Mouse (Mus musculus) cerebellum, adult 11-12 months (tissue): ENCODE data around the gene Itpkb.
A peak's percentile ranks its signal among the peaks of the same experiment; 100 is the strongest.

ENCODE experiments used
- DNase-seq: peaks from one replicate; pipeline ENCODE4 v3.0.0; 2022

Itpkb gene

GRCm38 (mm10) chr1:180422076-180422828 is 92.0 kb downstream of the Itpkb start:
- DNase-seq = peak; percentile 68

DNA sequence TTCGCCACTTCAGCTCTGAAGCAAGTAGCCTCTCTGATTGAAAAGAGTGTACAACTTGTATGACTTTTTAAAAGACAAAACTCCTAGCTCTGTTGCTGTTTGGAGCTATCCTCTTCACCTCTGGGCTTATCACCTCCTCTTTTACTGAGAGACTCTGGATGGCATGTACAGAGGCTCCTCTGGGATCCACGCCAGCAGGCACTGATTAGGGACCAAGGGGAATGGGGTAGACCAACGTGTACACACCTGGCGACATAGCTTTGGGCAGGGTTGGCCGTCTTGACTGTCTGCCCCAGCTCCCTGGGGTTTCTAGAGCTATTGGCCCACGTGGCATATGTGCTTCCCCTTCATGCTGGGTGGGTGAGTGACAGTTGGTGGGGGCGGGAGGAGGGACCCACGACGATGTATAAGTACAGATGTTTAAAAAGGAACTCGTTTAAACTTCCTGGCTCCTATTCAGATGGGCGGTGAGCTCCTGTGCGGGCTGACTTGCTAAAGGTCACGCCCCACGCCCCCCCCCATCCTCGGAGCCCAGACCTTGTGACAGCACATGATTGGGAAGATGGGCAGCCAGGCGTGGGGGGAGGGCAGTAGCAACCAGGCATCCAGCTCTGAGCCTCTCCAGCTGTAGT is 92.8 kb downstream of the Itpkb start:
- DNase-seq = no peak

- no peak for DNase-seq
These were observed 93.6 kb downstream of the Itpkb start for GRCm38 (mm10) chr1:180423931-180424330.

GRCm38 (mm10) chr1:180426405-180426804 is 96.1 kb downstream of the Itpkb start:
- no peak for DNase-seq

DNA sequence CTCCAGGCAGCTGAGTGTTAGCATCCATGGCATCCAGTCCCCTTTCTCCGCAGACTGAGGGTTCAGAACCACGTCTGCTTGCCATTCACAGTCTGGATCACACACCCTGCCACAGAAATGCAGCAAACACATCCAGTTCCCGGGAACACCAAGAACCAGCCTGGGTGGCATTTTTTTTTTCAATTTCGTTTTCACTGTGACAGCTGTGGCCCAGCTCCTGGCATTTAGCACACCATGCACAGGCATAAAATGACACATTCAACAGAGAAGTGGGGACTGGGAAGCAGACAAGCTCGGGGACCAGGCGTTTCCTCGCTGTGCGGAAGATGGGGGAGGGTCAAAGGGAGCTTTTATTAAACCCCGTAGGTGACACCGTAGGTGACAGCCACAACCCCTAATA is 97.4 kb downstream of the Itpkb start:
- no peak for DNase-seq

- DNase-seq = no peak
These were observed 97.9 kb downstream of the Itpkb start for GRCm38 (mm10) chr1:180428101-180428712.

DNA sequence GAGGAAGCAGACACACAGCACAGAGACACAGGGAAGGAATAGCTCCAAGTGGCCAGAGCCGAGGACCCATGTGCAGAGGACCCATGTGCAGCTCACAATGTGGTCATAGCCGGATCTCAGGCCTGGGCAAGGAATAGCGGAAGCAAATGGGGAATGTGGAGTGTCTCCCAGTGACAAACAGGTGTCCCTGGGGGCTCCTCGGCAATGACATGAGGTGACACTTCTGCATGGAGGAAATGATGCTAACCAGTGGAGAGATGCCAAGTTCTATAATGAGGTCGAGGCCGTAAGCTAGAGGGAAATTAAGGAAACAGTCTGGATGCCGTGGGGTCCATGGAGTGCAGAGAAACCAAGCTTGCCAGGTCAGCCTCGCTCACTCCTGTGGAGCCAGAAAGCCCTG is 98.6 kb downstream of the Itpkb start:
- no peak for DNase-seq

DNA sequence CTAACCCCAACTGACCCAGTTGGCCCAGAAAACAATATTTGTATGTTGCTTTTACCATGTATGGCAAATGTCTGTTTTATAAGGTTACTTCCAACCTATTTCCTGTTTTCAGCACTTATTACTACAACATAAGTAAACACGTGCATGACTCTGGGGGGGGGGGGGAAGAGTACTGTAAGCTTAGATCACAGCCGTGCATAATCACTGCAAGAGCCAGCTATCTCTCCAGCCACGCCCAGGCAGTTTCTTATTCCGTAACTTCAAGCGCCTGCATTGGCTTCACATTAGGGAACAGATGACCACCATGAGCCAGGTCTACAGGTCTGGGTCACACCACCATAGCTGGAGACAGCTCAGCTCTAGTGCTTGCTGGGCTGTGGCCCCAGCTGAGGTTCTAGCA is 99.5 kb downstream of the Itpkb start:
- no peak for DNase-seq

- DNase-seq = no peak
These were observed 101.5 kb downstream of the Itpkb start for GRCm38 (mm10) chr1:180431833-180432232.

- DNase-seq = no peak
These were observed 102.8 kb downstream of the Itpkb start for GRCm38 (mm10) chr1:180433098-180433538.

- DNase-seq = peak; percentile 74
These were observed 103.7 kb downstream of the Itpkb start for GRCm38 (mm10) chr1:180433796-180434566.

- no peak for DNase-seq
These were observed 104.6 kb downstream of the Itpkb start for GRCm38 (mm10) chr1:180434925-180435324.

GRCm38 (mm10) chr1:180439496-180439895 is 109.2 kb downstream of the Itpkb start:
- DNase-seq = no peak

GRCm38 (mm10) chr1:180444411-180444810 is 114.1 kb downstream of the Itpkb start:
- DNase-seq = no peak

DNA sequence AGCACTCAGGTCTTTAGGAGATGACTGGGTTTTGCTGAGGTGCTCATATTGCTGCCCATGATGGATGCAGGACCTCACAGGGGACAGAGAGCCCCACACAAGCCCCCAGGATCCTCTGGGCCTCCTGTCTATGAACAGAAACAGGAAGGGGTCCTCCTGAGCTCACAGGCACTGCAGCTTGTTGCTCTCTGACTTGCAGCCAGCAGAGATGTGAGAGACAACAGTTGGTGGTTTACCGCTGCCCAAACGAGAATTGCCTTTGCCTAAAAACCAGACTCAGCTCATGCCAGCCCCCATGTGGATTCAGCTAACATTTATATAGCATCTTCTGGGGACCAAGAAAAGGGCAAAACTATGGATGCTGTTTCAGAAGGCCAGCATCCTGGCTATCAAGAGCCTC is 119.4 kb downstream of the Itpkb start:
- no peak for DNase-seq

GRCm38 (mm10) chr1:180458274-180458673 is 128.0 kb downstream of the Itpkb start:
- peak; percentile 32 for DNase-seq

DNA sequence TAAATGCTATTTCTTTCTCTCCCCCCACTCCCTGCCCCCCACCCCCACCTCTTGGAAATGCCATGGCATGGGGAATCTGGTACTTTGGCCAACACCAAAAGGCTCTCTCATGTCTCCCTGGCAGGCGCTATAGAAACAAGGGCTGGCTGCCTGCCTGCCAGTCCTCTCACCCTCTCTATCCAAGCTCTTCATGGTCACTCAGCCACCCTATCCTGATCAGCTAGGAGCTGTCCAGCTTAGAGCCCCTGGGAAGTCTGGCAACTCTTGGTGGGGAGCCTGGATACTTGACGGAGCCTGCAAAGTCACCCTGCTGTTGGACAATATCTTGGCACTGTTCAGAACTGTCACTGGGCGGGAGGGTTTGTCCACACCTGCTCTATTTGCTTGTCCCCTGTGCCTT is 128.4 kb downstream of the Itpkb start:
- DNase-seq = peak; percentile 29

- no peak for DNase-seq
These were observed 130.4 kb downstream of the Itpkb start for GRCm38 (mm10) chr1:180460721-180461120.

DNA sequence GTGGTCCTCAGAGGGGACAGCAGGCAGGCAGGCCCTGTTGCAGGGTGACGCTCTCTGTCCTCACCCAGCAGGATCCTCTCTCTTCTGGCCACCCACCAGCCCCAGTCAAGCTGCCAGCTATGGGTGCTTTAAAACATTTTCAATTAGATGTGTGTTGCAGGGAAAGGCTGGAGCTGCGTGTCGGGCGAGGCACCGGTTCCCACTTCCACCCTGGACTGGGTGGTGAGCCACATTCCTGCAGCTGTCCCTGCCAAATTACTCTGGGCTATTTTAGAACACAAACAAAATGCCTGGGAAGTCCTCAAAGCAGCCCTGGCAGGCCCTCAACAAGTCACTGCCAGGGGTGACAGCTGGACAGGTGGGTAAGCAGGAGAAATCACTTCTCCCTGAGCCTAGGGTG is 132.1 kb downstream of the Itpkb start:
- DNase-seq = no peak

DNA sequence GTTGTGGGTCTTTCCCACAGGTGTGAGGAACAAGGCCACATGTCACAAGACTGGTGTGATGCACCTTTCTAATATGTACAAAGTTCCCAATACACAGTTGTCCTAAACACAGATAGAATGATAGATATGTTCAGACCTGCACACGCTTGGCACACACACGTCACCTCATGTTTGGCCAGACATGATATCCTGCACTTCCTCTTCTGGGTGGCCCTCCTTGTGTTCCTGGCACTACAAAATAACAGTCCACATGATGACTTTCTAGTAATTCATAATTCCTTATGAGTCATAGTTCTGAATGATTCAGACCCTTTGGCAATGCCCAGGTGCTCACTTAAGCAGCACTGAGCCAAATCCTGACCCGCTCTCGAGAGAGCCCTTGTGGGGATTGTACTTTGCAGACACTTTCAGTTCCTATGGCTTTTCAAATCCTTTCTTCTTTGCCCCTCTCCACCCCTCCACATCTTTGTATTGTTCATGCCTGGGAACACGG is 132.7 kb downstream of the Itpkb start:
- DNase-seq = no peak

DNA sequence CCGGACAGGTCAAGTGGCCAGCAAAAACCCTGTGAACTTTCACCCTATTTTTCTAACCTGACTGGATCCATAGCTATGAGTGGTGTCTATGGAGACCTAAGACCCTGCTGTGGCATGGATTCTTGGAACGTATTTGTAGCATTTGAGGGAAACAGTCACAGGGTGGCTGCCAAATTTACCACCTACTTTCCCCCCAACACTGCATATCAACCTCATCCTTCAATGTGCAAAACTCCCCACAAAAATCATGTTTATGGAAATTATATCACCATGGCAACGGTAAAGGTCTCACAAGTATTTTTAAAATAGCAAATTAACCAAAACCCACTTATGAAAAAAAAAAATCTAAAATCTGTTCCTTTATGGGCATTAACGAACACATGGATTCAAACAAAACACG is 134.1 kb downstream of the Itpkb start:
- DNase-seq = no peak

DNA sequence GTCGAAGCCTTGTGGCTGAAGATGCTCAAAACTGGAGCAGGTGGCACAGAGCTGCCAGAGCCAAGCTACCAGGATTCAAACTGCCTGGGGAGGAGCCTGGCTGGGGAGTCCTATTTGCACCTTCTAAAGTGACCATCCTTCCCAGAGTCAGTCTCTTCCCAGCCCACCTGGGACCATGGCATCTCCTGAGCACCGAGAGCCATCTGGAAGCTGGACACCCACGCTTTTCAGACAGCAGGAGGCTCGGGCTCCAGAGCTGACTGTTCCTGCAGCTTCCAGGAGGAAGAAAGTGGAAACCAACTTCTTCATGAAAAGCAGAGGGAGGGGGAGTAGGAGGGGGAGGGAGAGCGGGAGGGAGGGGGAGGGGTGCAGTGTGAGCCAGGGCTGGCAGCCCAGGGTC is 135.3 kb downstream of the Itpkb start:
- DNase-seq = no peak

DNA sequence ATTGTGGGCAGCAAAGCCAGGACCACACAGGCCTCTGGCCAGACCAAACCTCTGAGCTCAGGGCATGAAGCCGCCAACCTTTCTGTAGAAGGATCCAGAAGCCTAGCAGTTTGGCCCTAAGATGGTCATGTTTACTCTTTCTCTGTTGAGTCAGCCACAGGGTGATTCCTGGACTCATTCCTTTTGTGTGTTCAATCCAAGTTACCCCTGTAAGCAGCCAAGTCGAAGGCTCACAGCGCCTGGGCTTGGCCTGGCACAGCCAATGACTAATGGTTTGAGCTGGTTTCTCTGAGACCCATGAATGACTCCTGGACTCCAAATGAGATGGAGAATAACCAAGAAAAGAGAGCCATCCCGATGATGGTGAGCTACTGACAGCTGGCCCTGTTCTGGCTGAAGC is 137.7 kb downstream of the Itpkb start:
- DNase-seq = no peak
